ENCODE assay signal across 17 mouse cellular contexts in genomic region chr3:105094448-105094847, GRCm38 (mm10). TPM values are rescaled to one million over a fixed set of nuclear protein-coding genes. Genes with fewer than 3 reads are reported as not detected.
DNase-seq lines count a peak whose midpoint lies in the region; ATAC-seq and TF ChIP-seq lines count a peak whose summit lies in the region.
"Had no signal": no experiment of that assay in that cellular context is flagged by ENCODE, and none has a peak within 500 bp of the region (broad histone marks: within the 10 kb centered on the region; RNA-seq: fewer than 3 reads in every experiment).

No protein-coding gene starts in this region.

- TF ChIP-seq CTCF in gastrocnemius, adult 2 months (IDR thresholded peaks at IDR 0.05): peak; percentile 7; the same call in 1 of the 2 replicates
- TF ChIP-seq CTCF in lung, postnatal 0 days (IDR thresholded peaks at IDR 0.05): peak; percentile 47
- TF ChIP-seq CTCF in bone marrow macrophage, adult 2 months (IDR thresholded peaks at IDR 0.05; ENCODE audit: low read depth, low read length): peak; percentile 25; the same call in 1 of the 2 replicates

- no peak overlapping the region for H3K4me2 ChIP-seq in lung, postnatal 0 days (replicated peaks; ENCODE audit: low read depth, low read length)
- H3K4me2 ChIP-seq: neural tube, embryonic 13.5 days had no signal

- WGBS in lung, postnatal 0 days: 54% methylated on average over 2 of the region's 2 CpGs

- no peak overlapping the region for H3K27ac ChIP-seq in gastrocnemius, adult 2 months
- no peak overlapping the region for H3K27ac ChIP-seq in lung, postnatal 0 days (ENCODE audit: low read length)
- no peak overlapping the region for H3K27ac ChIP-seq in bone marrow macrophage, adult 2 months (ENCODE audit: insufficient read depth, low read depth, low read length)
- H3K27ac ChIP-seq: macrophage; neural tube, embryonic 13.5 days had no signal

- H3K9me3 ChIP-seq in lung, postnatal 0 days (ENCODE audit: low read length): no peaks in the 10 kb centered on the region
- H3K9me3 ChIP-seq: neural tube, embryonic 13.5 days had no signal

- H3K4me1 ChIP-seq in lung, postnatal 0 days (ENCODE audit: insufficient read depth, low read depth, low read length): no peaks in the 10 kb centered on the region
- H3K4me1 ChIP-seq in bone marrow macrophage, adult 2 months (ENCODE audit: control insufficient read depth, insufficient read depth, low read length): peaks cover 7% of the 10 kb centered on the region; the same call in 1 of the 2 replicates

- TF ChIP-seq EP300 in lung, postnatal 0 days (IDR thresholded peaks at IDR 0.05): no peak

- DNase-seq in gastrocnemius, adult 2 months: no peak
- DNase-seq in gastrocnemius, postnatal 36 days: no peak
- peak; percentile 17 for DNase-seq in lung, postnatal 0 days (ENCODE audit: low spot score)
- DNase-seq in lung, postnatal 25 days (ENCODE audit: low spot score): no peak
- peak; percentile 15 for DNase-seq in ES-CJ7 (ENCODE audit: low read depth, low spot score)
- DNase-seq: kidney, adult 18-20 months; liver; thymus, adult 18-20 months had no signal

- H3K9ac ChIP-seq in lung, postnatal 0 days (replicated peaks; ENCODE audit: low read depth): no peak overlapping the region
- H3K9ac ChIP-seq: neural tube, embryonic 13.5 days had no signal

- no peak for ATAC-seq in lung, postnatal 0 days
- ATAC-seq in megakaryocyte, adult 5-6 weeks (ENCODE audit: poor library complexity, severe bottlenecking): no peak
- no peak for ATAC-seq in inflammation-experienced regulatory T-cells, adult 6 months

- no peaks in the 10 kb centered on the region for H3K27me3 ChIP-seq in lung, postnatal 0 days (replicated peaks; ENCODE audit: insufficient read depth, low read length)
- H3K27me3 ChIP-seq: neural tube, embryonic 13.5 days had no signal

- no peak overlapping the region for H3K4me3 ChIP-seq in gastrocnemius, adult 2 months
- H3K4me3 ChIP-seq in lung, postnatal 0 days (ENCODE audit: low read depth, low read length): no peak overlapping the region
- no peak overlapping the region for H3K4me3 ChIP-seq in bone marrow macrophage, adult 2 months (ENCODE audit: insufficient read depth, low read length)
- H3K4me3 ChIP-seq: neural tube, embryonic 13.5 days had no signal

- intact Hi-C loops in gastrocnemius, adult 2 months (cut with DNase I): loop anchor here (2.0 kb wide), 1 partner anchor 26 kb away; no protein-coding TSS in a partner anchor
- intact Hi-C loops in gastrocnemius, postnatal 36 days (cut with DNase I): loop anchor here (5.0 kb wide), 1 partner anchor 73 kb away; no protein-coding TSS in a partner anchor

- no peak for TF ChIP-seq POLR2A in bone marrow macrophage, adult 2 months (IDR thresholded peaks at IDR 0.05; ENCODE audit: borderline replicate concordance, low read depth, low read length)

- no peaks in the 10 kb centered on the region for H3K36me3 ChIP-seq in lung, postnatal 0 days (ENCODE audit: insufficient read depth, low read length)
- H3K36me3 ChIP-seq: neural tube, embryonic 13.5 days had no signal

RNA-seq across cellular contexts. Expression of gene 4930564D02Rik, which starts 27.8 kb away (rescaled TPM):
- not detected for total RNA-seq in gastrocnemius, adult 2 months (2021)
- not detected for total RNA-seq in gastrocnemius, postnatal 36 days (2021)
- polyA plus RNA-seq in lung, postnatal 0 days (2015; fragmentation: Nextera tagmentation; extraction: Ambion mirVana): not detected in 2 replicates
- polyA plus RNA-seq in bone marrow macrophage, adult 2 months (2012; ENCODE audit: insufficient read depth, insufficient read length, missing spikeins): not detected in 2 replicates
- total RNA-seq in megakaryocyte, adult 5-6 weeks (2015): not detected in 2 replicates
- not detected in 2 replicates for total RNA-seq in megakaryocyte, adult 5-6 weeks (2017)
- polyA plus RNA-seq in inflammation-experienced regulatory T-cells, adult 6 months (2017; shearing (Covaris generic)): not detected
- total RNA-seq: layer of hippocampus, postnatal 14 days had no signal
- polyA plus RNA-seq: frontal cortex, adult 2 months; heart, embryonic 14.5 days; macrophage; neural tube, embryonic 13.5 days; small intestine, adult 2 months had no signal

RNA-seq across cellular contexts. Expression of gene Cttnbp2nl, which starts 41.5 kb away (rescaled TPM):
- total RNA-seq in gastrocnemius, adult 2 months (2021): 1 to 10 TPM; 4.5 to 8.4 TPM
- 1 to 10 TPM; 4.1 to 4.4 TPM for total RNA-seq in gastrocnemius, postnatal 36 days (2021)
- 70.4 and 82.1 TPM in 2 replicates for polyA plus RNA-seq in lung, postnatal 0 days (2015; fragmentation: Nextera tagmentation; extraction: Ambion mirVana)
- polyA plus RNA-seq in bone marrow macrophage, adult 2 months (2012; ENCODE audit: insufficient read depth, insufficient read length, missing spikeins): 94.8 and 127 TPM in 2 replicates
- 0.58 and 1.5 TPM in 2 replicates for total RNA-seq in megakaryocyte, adult 5-6 weeks (2015)
- total RNA-seq in megakaryocyte, adult 5-6 weeks (2017): 0.77 and 1.4 TPM in 2 replicates
- under 1 TPM in 1 of 3 experiments, not detected in 2; 0.29 TPM for polyA plus RNA-seq in inflammation-experienced regulatory T-cells, adult 6 months (2017; shearing (Covaris generic))

Comparison
In these comparisons a context has a peak if more than half of its experiments do, and no peak if none do; other contexts are left out.
1. DNase-seq: peak in lung, postnatal 0 days (single experiment) and ES-CJ7 (single experiment); none in gastrocnemius, adult 2 months (single experiment), gastrocnemius, postnatal 36 days (0 of 2) and lung, postnatal 25 days (single experiment).
2. Peak in every context shown above with its lines, with median percentiles within 50 percentile points of each other: CTCF ChIP-seq.